Mouse (Mus musculus): ENCODE measurements at regions not wholly inside any gene's neighbourhood (a gene's known extent, or its start where the extent isn't known, plus 50 kb on each side); places are given as distances from the start of the nearest gene placed in this dataset.
"Not testable (repeated sequence)": the region's sequence is repeated elsewhere in the genome, so short reads cannot be mapped to it uniquely, and the experiment has no call there.

DNA sequence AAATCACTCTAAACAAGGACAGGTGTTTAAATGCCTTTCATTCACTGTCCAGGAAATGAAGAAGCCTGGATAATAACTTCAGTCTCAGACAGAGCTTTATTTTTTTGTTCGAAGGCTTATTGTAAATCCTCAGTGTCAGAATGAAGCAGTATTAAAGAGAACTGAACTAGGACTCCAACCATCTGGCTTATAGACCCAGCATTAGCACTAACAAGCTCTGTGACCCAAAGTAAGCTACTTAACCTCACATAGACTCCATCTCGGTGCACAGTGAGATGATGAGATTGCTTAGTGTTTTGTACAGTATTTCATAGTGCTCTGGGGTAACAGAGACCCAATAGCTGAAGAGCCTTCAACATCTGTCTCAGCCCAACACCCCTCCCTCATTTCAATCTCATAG is 738.2 kb upstream of the Map3k7 start:
- no peak for DNase-seq (ENCODE audit: low spot score in 2 of 2)

DNA sequence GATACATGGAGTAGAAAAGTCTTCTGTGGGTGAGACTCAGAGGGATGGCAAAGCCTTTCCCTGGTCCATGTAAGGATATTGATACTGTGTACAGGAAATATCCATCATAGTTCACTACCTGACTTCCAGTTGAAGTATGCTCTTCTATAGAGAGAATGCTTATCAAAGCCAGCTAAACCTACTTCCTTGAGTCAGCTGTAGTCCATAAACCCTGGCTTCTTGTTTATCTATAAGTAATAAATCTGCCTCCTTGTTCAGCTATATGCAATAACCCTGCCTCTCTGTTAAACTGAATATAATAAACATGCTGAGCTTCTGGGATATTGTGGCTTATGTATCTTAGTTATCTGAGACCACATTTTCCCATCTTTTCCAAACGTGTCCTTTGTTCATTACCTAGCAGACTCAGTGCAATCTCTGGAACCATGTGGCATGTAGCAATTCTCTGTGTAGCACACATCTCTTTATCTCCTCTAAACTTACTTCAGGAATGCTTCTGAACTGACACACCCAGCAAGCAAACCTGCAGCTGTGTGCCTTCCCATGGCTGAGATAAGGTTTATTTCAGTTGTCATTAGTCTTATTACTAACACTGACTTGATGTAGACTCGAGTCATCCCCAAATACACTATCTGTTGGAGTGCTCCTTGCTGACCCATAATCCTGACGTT is 694.9 kb upstream of the Map3k7 start:
- DNase-seq (ENCODE audit: low spot score in 2 of 2), result no peak

DNA sequence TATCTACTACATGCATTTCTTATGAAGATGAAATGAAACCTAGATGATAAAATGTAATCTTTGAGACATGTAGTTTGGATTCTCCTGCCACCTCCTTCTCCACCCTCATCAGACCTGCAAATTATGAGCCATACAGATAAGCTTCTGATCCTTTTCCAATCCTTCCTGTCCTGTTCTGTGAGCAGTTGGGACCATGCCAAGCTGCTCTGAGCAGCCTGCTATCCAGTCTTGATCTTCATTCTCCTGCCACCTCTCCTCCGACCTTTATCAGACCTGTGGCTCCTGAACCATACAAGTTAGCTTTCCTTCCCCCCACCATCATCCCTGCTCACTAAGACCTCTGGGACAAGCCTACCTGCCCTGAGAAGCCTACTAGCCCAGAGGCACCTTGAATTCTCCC is 689.8 kb upstream of the Map3k7 start:
- no peak for DNase-seq (ENCODE audit: low spot score in 2 of 2)

DNA sequence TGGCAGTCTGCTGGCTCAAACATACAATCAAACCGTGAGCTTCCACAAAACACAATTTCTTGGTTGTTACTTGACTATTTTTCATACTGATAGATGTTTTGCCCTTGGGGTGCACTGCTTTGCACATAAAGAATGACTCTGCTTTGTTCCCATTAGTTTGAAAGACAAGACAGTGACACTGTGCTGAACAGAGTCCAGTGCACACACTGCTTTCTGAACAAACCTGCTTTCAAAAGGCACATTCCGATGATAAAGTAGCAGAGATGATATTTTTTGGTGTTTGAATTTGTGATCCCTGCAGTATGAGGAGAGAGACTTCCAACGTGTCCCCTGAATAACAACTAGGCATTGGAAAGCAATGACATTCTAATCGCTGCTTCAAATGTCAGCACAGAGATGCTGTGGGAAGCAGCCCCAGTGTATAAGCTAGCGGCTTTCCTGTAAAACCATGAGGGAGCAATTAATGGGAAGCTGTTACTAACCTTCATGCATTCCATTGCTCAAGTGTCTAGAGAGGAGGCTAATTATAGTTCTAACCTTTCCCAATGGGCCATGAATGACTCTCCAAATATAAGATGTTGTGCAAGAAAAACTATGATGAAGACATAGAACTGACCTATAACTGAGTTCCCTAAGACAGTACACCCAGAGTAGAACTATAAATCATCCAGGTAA is 673.5 kb upstream of the Map3k7 start:
- DNase-seq (ENCODE audit: low spot score in 2 of 2), result no peak

DNA sequence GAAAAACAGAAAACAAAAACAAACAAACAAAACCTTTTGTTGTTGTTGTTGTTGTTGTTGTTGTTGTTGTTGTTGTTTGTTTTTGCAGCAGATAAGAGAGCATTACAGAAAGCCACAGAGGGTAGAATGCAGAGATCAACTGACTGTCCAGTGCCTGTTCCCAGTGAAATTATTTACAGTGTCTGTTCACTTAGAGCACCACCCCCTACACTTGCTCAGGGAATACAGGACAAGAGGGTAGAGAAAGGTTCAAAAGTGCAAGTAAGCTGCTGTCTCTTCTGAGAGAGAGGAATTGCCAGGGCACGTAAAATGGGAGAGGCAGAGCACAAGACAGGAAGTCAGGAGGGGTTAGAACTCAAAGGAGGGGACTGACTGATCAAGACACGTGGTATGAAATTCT is 670.1 kb upstream of the Map3k7 start:
- no peak for DNase-seq (ENCODE audit: low spot score in 2 of 2)

DNA sequence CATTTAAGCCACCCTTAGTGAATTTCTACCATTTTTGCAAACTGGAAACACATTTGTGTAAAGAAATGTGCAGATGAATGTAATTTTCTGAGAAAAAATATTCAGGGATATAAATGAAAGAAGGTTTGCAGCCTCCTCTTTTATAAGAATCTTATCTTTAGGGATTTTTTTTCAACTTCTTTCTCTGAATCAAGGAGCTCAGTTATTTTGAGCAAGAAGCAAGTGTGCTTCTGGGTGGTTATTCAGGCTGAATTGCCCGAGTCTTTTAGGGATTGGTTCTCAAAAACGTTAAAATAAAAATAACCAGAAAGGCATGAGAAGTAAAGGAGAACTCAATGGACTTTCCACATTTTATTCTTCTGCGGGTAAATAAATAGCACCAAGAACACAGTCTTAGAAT is 666.0 kb upstream of the Map3k7 start:
- DNase-seq (ENCODE audit: low spot score in 2 of 2), result no peak

DNA sequence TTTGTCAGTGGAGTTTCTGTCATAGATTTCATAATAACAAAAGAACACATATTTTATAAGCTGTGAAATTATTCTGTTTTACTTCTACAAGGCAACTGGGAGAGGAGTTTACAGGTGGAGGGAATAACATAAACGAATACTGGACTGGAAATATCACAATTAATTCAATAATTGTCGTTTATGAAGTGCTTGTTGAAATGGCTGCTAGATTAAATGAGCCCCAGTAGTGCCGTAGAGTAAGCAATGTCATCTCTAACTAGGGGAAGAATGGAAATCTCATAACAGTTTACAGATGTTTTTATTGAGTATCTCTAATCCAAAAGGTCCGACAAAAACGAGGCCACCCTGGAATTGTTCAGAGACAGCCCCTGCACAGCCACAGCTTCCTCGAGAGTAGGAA is 644.6 kb upstream of the Map3k7 start:
- no peak for DNase-seq (ENCODE audit: low spot score in 2 of 2)

DNA sequence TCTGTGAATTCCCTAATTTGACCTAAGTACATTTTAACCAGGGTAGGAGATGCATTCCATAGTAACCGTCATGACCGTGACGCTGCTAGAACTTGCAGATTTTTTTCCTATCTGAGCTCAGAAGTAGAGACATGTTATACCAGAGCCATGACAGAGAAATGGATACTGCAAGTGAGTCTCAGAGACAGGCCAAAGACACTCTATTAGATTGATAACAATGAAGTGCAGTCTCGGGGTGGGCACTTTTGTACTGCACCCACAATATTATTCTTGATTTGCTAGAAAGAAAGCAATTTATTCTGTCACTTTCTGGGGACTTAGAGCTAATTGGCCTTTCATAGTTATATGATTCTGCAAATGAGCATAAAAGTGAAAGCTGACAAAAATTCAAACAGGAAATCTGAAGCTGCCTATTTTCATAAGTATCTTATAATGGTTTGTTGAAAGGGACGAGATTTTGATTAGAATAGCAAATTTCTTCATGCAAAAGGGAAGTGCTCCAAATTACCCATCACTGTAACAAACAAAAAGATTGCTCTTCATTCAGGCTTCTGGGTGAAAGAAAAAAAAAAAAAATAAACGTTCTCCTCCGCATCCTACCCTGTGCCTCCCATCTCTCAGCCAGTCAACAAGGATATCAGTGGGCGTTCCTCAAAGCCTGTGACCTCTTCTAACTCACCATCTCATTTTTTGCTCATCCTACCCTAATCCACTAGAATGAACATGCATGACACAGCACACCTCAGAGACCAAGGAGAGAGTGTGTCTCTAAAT is 643.0 kb upstream of the Map3k7 start:
- no peak for DNase-seq (ENCODE audit: low spot score in 2 of 2)

DNA sequence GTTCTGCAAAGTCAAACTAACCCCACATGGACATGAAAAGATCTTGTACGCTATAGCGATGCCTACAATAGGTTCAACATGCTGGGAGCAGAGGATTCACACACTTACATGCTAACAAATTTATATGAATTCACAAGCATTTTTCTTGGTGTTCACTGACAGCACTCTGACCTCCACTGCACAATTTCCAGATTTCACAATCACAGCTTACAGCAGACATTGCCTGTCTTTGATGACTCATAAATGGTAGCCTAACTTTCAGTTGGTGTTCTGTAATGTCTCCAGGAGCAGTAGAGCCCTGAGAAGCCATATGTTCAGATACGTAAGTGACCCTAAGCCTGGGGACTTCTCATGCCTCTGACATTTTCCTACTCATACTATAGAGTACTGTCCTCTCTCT is 640.1 kb upstream of the Map3k7 start:
- DNase-seq (ENCODE audit: low spot score in 2 of 2), result no peak

DNA sequence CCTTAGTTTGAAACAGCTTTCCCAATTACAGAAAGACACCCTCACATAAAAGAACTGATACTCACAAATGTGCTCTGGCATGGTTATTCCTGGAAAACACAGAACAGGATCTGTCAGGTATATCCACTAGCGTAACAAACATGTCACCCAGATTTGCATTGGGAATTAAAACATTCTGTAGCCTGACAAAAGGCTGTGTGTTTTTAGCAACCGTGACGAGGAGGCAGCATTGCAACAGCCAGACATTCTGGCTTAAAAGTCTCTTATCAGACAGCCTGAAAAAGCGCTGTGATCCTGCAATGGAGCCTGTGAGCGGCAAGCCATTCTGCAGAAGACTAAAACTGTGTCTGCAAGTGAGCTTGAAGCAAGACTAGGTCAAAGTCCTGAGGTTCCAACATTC is 635.1 kb upstream of the Map3k7 start:
- no peak for DNase-seq (ENCODE audit: low spot score in 2 of 2)

DNA sequence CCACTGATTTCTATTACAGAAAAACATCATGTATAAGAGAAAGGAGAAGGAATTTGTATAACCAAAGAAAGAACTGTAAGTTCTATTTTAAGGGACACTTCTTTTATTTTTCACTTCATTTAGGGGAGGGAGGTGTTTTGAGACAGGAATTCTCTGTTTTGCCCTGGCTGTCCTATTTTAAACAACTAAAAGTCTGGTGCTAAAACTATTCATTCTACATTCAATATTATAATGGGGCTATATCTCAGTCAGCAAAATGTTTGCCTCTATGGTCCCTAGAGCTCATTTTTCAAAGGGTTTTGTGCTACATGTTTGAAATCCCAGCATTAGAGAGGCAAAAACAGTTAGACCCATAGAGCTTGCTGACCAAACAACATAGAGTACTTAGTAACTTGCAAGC is 632.8 kb upstream of the Map3k7 start:
- DNase-seq (ENCODE audit: low spot score in 2 of 2), result no peak

DNA sequence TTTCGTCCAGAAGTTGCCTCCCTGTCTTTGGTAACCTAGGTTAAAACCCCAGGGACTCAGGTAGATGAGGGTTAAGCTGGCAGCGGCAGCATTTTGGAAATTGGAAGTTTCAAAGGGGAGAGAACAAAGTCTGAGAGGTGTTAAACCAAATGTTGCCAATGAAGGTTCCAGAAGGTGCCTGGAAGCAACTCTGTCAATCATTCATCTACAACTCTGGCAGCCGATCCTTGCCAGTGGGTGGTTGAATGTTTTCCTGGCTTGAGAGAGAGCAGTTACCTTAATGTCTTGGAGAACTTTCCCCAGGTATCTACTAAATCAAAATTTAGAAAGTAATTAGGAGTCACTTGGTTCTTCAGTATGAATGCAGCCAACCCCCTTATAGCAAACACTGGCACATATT is 628.2 kb upstream of the Map3k7 start:
- no peak for DNase-seq (ENCODE audit: low spot score in 2 of 2)

DNA sequence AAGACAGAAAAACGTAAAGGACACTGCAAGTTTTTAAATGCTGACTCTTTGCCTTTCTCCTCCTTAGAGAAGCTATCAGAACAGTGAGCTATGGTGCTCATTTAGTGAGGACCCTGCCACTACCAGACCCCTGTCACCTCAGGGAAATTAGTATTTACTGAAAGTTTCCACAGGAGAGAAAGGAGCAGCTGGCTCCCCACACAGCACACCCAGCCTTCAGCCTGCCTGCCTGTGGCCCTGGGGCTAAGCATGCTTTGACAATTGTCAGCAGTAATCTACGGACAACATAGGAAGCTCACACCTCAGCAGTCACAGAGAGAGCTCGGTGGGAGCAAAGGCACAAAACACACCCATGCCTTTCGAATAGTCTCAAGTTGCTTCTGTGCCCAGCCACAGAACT is 625.9 kb upstream of the Map3k7 start:
- no peak for DNase-seq (ENCODE audit: low spot score in 2 of 2)

DNA sequence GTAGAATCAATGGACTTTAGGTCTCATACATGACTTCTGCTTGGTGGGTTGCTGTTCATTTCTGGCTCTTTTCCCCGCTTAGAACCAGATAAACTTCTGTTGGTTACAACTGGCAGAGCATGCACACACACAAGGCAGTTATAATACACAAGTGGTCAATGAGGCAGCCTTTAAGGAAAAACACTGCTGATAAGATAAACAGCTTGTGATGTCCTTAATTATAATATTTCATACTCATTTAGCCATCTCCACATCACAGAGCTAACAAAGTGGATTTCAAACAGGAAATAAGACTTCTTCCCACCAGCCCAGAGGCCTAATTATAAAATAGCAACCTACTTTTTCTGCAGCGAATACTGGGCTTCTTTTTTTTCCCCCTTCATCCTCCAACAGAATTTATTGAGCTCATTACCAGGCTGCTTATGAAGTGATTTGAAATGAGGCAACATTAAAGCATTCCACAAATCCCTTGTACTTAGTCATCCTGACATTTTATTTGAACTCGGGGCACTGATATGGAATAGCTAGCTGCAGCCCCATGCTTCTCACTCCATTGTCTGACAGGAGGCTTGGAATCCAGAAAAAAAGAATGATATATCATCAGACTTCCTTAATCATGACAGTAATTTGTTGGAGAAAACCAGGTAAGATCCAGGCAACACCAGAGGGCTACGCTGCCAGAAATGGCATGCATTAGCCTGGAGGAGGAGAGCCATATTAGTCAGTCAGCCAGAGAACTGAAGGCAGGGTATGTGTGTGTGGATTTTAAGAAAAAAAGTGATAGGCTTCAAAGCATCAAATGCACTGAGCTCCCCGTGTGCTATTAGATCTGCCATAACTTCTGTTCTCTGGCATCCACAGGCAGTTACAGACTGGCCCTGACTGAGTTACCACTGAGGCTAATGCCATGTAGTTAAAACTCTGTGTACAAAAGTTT is 620.3 kb upstream of the Map3k7 start:
- DNase-seq (ENCODE audit: low spot score in 2 of 2), result no peak

DNA sequence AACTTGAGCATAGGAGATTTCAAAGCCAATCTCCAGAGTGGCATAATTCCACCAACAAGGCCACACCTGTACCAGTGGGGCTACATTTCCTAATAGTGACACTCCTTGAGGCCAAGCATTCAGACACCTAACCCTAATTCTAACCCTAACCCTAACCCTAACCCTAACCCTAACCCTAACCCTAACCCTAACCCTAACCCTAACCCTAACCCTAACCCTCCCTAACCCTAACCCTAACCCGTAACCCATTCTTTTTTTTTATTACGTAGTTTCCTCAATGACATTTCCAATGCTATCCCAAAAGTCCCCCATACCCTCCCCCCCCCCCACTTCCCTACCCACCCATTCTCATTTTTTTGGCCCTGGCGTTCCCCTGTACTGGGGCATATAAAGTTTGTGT is 609.9 kb upstream of the Map3k7 start:
- not testable (repeated sequence) for DNase-seq (ENCODE audit: low spot score in 2 of 2)

DNA sequence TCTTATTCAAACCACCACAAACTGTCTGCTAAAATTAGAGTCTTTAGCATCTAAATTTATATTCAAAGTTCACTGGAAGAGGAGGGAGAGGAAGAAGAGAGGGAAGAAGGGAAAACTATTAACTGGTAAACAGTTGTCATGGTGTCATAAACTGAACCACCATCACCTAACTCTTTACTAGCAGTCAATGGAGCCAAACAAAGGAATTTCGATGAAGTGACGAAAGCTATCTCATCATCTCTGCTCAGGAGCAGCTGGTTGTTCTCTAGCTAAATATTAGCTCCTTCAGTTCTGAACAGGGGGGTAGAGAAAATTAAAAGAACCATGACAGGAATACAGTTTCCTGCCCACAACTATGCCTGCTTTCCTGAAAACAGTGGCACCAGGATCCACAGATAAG is 608.9 kb upstream of the Map3k7 start:
- DNase-seq (ENCODE audit: low spot score in 2 of 2), result no peak

DNA sequence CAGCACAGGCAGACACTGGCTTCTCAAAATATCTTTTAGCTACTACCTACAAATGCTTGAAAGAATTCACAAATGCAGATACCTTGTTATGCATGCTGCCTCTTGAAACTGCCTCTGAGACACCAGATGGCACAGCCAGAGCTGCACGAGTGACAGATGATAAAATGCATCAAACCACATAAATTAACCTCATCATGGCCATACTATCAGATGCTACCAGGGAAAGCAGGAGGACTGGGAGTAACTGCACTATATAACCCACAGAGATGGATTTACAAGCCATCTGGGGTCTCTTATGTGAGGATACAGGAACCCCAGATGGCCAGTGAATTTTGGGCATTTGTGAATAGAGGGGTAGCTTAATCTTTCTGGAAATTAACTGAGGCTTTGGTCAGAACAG is 597.7 kb upstream of the Map3k7 start:
- DNase-seq (ENCODE audit: low spot score in 2 of 2), result no peak

DNA sequence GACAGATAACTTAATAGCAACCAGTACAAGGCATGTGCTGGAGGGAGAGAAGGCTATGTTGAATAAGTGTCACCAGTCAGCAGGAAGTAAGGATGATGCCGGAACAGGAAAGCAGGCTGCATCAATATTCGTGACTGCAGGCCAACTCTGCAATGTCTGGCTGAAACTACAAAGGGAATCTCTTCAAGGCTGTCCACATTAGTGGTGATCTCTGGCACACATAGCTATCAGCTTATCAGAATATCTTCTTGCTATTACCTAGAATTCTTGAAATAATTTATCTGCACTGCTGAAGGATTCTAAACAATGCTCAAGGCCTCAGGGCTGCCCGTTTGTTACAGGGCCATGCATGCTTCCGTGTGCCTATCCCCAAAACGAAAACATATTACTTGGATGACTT is 596.9 kb upstream of the Map3k7 start:
- DNase-seq (ENCODE audit: low spot score in 2 of 2), result no peak

DNA sequence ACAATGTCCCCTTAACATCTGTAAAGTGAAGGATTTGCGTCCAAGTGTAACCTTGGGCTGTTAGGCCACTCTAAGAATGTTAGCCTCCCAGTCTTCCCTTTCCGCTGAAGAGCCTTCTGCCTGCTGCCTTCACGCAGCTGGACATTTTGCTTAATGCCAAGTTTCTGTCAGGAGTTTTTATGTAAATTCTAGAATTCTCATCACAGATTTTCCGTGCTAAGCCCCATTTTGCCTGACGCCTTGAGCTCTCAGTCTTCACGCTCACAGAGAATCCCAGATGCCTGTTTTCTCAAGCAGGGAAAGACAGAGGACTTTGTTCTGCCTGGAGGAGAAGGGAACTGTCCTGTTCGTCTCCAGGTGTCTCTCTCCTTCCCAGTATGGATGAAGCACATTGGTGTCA is 593.8 kb upstream of the Map3k7 start:
- no peak for DNase-seq (ENCODE audit: low spot score in 2 of 2)

DNA sequence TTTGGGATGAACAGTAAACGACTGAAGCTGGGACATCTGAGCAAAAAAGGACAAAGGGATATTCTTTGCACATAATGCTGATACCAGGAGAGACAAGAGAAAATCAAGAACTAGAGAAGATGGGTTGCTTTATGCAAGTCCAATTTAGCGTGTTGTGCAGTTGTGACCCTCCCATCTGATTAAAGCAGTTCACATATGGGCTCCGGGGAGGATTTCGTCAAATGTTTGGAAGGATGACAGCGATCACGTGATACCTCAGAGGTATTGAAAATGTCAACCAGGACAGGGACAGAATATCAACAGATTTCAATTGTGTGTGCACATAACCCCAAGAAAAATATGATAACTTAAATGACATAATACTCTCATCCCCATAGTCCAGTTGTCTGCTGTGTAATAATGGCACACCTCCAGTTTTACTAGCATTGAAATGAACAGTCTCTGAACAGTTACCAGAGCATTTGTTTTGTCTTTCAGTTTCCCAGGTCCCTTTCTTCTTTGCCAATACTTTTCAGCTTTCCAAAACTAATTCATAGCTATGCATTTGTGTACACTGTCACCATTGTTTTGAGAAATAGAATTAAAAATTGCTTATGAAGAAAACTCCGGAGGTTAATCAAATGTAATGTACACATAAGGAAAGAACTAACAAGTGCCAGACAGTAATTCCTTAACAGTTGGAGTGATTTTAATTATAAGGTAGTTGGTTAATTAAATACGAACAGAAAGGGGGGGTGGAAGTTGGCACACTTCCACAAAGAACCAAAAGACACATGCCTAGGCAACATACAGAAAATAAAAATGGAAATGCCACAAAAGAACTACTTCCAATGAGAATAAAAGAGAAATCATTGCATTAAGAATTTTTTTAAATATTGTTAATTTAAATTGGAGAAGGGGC is 582.6 kb upstream of the Map3k7 start:
- DNase-seq (ENCODE audit: low spot score in 2 of 2), result no peak

All from frontal cortex, postnatal 14 days (tissue).